Mouse (Mus musculus): ENCODE measurements around the gene Sec11a.

GRCm38 (mm10) chr7:80917916-80918465, 29.6 kb downstream of the Sec11a start:
- TF ChIP-seq POLR2A (IDR thresholded peaks at IDR 0.05; ENCODE audit: extremely low read depth, insufficient read depth, low read length) (no peak), CTCF (IDR thresholded peaks at IDR 0.05; ENCODE audit: extremely low read depth, insufficient read depth, low read length) (no peak)
